Mouse (Mus musculus): ENCODE data around the gene Gpr45. TPM values are rescaled to one million over a fixed set of nuclear protein-coding genes. Genes with fewer than 3 reads are reported as not detected.
"Not testable (repeated sequence)": the region's sequence is repeated elsewhere in the genome, so short reads cannot be mapped to it uniquely, and the experiment has no call there.

Gpr45 gene
- polyA plus RNA-seq, 1 experiment from 2014 or later: 3.7 TPM

GRCm38 (mm10) chr1:43015153-43015685, 62.5 kb downstream of the Gpr45 start:
- ATAC-seq (ENCODE audit: insufficient read depth, low FRiP score); H3K27ac ChIP-seq (ENCODE audit: low read length): not testable (repeated sequence)
- 82% methylated on average over 7 of the region's 7 CpGs for WGBS

GRCm38 (mm10) chr1:43036014-43036413, 83.3 kb downstream of the Gpr45 start:
- no peak overlapping the region for H3K9ac ChIP-seq (ENCODE audit: low read length)
- H3K4me2 ChIP-seq (ENCODE audit: low read depth, low read length): no peak overlapping the region
- WGBS: 81% methylated on average over 7 of the region's 7 CpGs
- no peaks in the 10 kb centered on the region for H3K27me3 ChIP-seq (ENCODE audit: control insufficient read depth, insufficient read depth, low read length)
- H3K4me1 ChIP-seq (ENCODE audit: control insufficient read depth, insufficient read depth, low read length): no peaks in the 10 kb centered on the region
- no peaks in the 10 kb centered on the region for H3K9me3 ChIP-seq (replicated peaks; ENCODE audit: control insufficient read depth, low read length)
- H3K27ac ChIP-seq (ENCODE audit: low read length): no peak overlapping the region
- no peaks in the 10 kb centered on the region for H3K36me3 ChIP-seq (ENCODE audit: control insufficient read depth, insufficient read depth, low read length)
- ATAC-seq (ENCODE audit: insufficient read depth, low FRiP score): no peak
- H3K4me3 ChIP-seq (replicated peaks; ENCODE audit: low read length): no peak overlapping the region

More at GRCm38 (mm10) chr1:43015153-43015685, 62.5 kb downstream of the Gpr45 start:
- H3K9me3 ChIP-seq (replicated peaks; ENCODE audit: control insufficient read depth, low read length); H3K9ac ChIP-seq (ENCODE audit: low read length); H3K4me3 ChIP-seq (replicated peaks; ENCODE audit: low read length); H3K27me3 ChIP-seq (ENCODE audit: control insufficient read depth, insufficient read depth, low read length); H3K4me2 ChIP-seq (ENCODE audit: low read depth, low read length); H3K36me3 ChIP-seq (ENCODE audit: control insufficient read depth, insufficient read depth, low read length); H3K4me1 ChIP-seq (ENCODE audit: control insufficient read depth, insufficient read depth, low read length): not testable (repeated sequence)

- Histone ChIP-seq H3K4me2 (ENCODE audit: low read depth, low read length) (no peak overlapping the region), H3K27me3 (ENCODE audit: control insufficient read depth, insufficient read depth, low read length) (no peaks in the 10 kb centered on the region), H3K4me1 (ENCODE audit: control insufficient read depth, insufficient read depth, low read length) (no peaks in the 10 kb centered on the region), H3K36me3 (ENCODE audit: control insufficient read depth, insufficient read depth, low read length) (no peaks in the 10 kb centered on the region), H3K4me3 (replicated peaks; ENCODE audit: low read length) (no peak overlapping the region), H3K9ac (ENCODE audit: low read length) (no peak overlapping the region), H3K9me3 (replicated peaks; ENCODE audit: control insufficient read depth, low read length) (no peaks in the 10 kb centered on the region), H3K27ac (ENCODE audit: low read length) (no peak overlapping the region)
- 32% methylated on average over 6 of the region's 6 CpGs for WGBS
- ATAC-seq (ENCODE audit: insufficient read depth, low FRiP score): no peak
These were observed 89.6 kb downstream of the Gpr45 start for GRCm38 (mm10) chr1:43042271-43042670.

- Histone ChIP-seq H3K4me3 (replicated peaks; ENCODE audit: low read length) (no peak overlapping the region), H3K4me2 (ENCODE audit: low read depth, low read length) (no peak overlapping the region), H3K9ac (ENCODE audit: low read length) (no peak overlapping the region), H3K36me3 (ENCODE audit: control insufficient read depth, insufficient read depth, low read length) (no peaks in the 10 kb centered on the region), H3K4me1 (ENCODE audit: control insufficient read depth, insufficient read depth, low read length) (no peaks in the 10 kb centered on the region), H3K9me3 (replicated peaks; ENCODE audit: control insufficient read depth, low read length) (no peaks in the 10 kb centered on the region), H3K27me3 (ENCODE audit: control insufficient read depth, insufficient read depth, low read length) (no peaks in the 10 kb centered on the region), H3K27ac (ENCODE audit: low read length) (no peak overlapping the region)
- ATAC-seq (ENCODE audit: insufficient read depth, low FRiP score): no peak
- 81% methylated on average over 14 of the region's 14 CpGs for WGBS
These were observed 92.7 kb downstream of the Gpr45 start for GRCm38 (mm10) chr1:43045204-43045982.

- no peak overlapping the region for H3K4me3 ChIP-seq (replicated peaks; ENCODE audit: low read length)
- no peak overlapping the region for H3K4me2 ChIP-seq (ENCODE audit: low read depth, low read length)
- no peaks in the 10 kb centered on the region for H3K9me3 ChIP-seq (replicated peaks; ENCODE audit: control insufficient read depth, low read length)
- 0 out of 2 replicates have a peak, but pooled peaks cover 4% of the 10 kb centered on the region for H3K36me3 ChIP-seq (ENCODE audit: control insufficient read depth, insufficient read depth, low read length)
- no peaks in the 10 kb centered on the region for H3K4me1 ChIP-seq (ENCODE audit: control insufficient read depth, insufficient read depth, low read length)
- no peak overlapping the region for H3K27ac ChIP-seq (ENCODE audit: low read length)
- no peaks in the 10 kb centered on the region for H3K27me3 ChIP-seq (ENCODE audit: control insufficient read depth, insufficient read depth, low read length)
- H3K9ac ChIP-seq (ENCODE audit: low read length): no peak overlapping the region
- WGBS: 66% methylated on average over 2 of the region's 2 CpGs
- ATAC-seq (ENCODE audit: insufficient read depth, low FRiP score): no peak
These were observed 94.3 kb downstream of the Gpr45 start for GRCm38 (mm10) chr1:43046990-43047389.

GRCm38 (mm10) chr1:43047811-43048210, 95.1 kb downstream of the Gpr45 start:
- no peak overlapping the region for H3K27ac ChIP-seq (ENCODE audit: low read length)
- H3K27me3 ChIP-seq (ENCODE audit: control insufficient read depth, insufficient read depth, low read length): no peaks in the 10 kb centered on the region
- no peak overlapping the region for H3K4me3 ChIP-seq (replicated peaks; ENCODE audit: low read length)
- no peak overlapping the region for H3K9ac ChIP-seq (ENCODE audit: low read length)
- 0 out of 2 replicates have a peak, but pooled peaks cover 4% of the 10 kb centered on the region for H3K36me3 ChIP-seq (ENCODE audit: control insufficient read depth, insufficient read depth, low read length)
- H3K4me1 ChIP-seq (ENCODE audit: control insufficient read depth, insufficient read depth, low read length): no peaks in the 10 kb centered on the region
- WGBS: 86% methylated on average over 10 of the region's 10 CpGs
- H3K9me3 ChIP-seq (replicated peaks; ENCODE audit: control insufficient read depth, low read length): no peaks in the 10 kb centered on the region
- no peak for ATAC-seq (ENCODE audit: insufficient read depth, low FRiP score)
- no peak overlapping the region for H3K4me2 ChIP-seq (ENCODE audit: low read depth, low read length)

- no peak overlapping the region for H3K4me2 ChIP-seq (ENCODE audit: low read depth, low read length)
- 0 out of 2 replicates have a peak, but pooled peaks have one; percentile 17 for ATAC-seq (ENCODE audit: insufficient read depth, low FRiP score)
- H3K27ac ChIP-seq (ENCODE audit: low read length): no peak overlapping the region
- no peaks in the 10 kb centered on the region for H3K27me3 ChIP-seq (ENCODE audit: control insufficient read depth, insufficient read depth, low read length)
- H3K9me3 ChIP-seq (replicated peaks; ENCODE audit: control insufficient read depth, low read length): no peaks in the 10 kb centered on the region
- no peaks in the 10 kb centered on the region for H3K4me1 ChIP-seq (ENCODE audit: control insufficient read depth, insufficient read depth, low read length)
- H3K4me3 ChIP-seq (replicated peaks; ENCODE audit: low read length): no peak overlapping the region
- WGBS: 93% methylated on average over 5 of the region's 5 CpGs
- no peak overlapping the region for H3K9ac ChIP-seq (ENCODE audit: low read length)
- peaks cover 6% of the 10 kb centered on the region; the same call in 1 of the 2 replicates for H3K36me3 ChIP-seq (ENCODE audit: control insufficient read depth, insufficient read depth, low read length)
These were observed 99.2 kb downstream of the Gpr45 start for GRCm38 (mm10) chr1:43051903-43052302.

GRCm38 (mm10) chr1:43065615-43066310, 113.1 kb downstream of the Gpr45 start:
- ATAC-seq (ENCODE audit: insufficient read depth, low FRiP score): peak; percentile 60; the same call in 1 of the 2 replicates
- no peak overlapping the region for H3K9ac ChIP-seq (ENCODE audit: low read length)
- no peaks in the 10 kb centered on the region for H3K9me3 ChIP-seq (replicated peaks; ENCODE audit: control insufficient read depth, low read length)
- 57% methylated on average over 9 of the region's 9 CpGs for WGBS
- H3K4me2 ChIP-seq (ENCODE audit: low read depth, low read length): no peak overlapping the region
- no peaks in the 10 kb centered on the region for H3K27me3 ChIP-seq (ENCODE audit: control insufficient read depth, insufficient read depth, low read length)
- H3K4me3 ChIP-seq (replicated peaks; ENCODE audit: low read length): no peak overlapping the region
- H3K36me3 ChIP-seq (ENCODE audit: control insufficient read depth, insufficient read depth, low read length): no peaks in the 10 kb centered on the region; the same call in 1 of the 2 replicates
- no peak overlapping the region for H3K27ac ChIP-seq (ENCODE audit: low read length)
- H3K4me1 ChIP-seq (ENCODE audit: control insufficient read depth, insufficient read depth, low read length): no peaks in the 10 kb centered on the region

GRCm38 (mm10) chr1:43066573-43066972, 113.9 kb downstream of the Gpr45 start:
- Histone ChIP-seq H3K9me3 (replicated peaks; ENCODE audit: control insufficient read depth, low read length) (no peaks in the 10 kb centered on the region), H3K9ac (ENCODE audit: low read length) (no peak overlapping the region), H3K27me3 (ENCODE audit: control insufficient read depth, insufficient read depth, low read length) (no peaks in the 10 kb centered on the region), H3K4me3 (replicated peaks; ENCODE audit: low read length) (no peak overlapping the region), H3K36me3 (ENCODE audit: control insufficient read depth, insufficient read depth, low read length) (no peaks in the 10 kb centered on the region; the same call in 1 of the 2 replicates), H3K4me1 (ENCODE audit: control insufficient read depth, insufficient read depth, low read length) (no peaks in the 10 kb centered on the region), H3K27ac (ENCODE audit: low read length) (no peak overlapping the region), H3K4me2 (ENCODE audit: low read depth, low read length) (no peak overlapping the region)
- ATAC-seq (ENCODE audit: insufficient read depth, low FRiP score): no peak
- WGBS: 85% methylated on average over 8 of the region's 8 CpGs

All from stomach, embryonic 16.5 days (tissue).